Mouse (Mus musculus) spleen, adult 2 months (tissue): ENCODE results near the gene Lpcat1. TPM values are rescaled to one million over a fixed set of nuclear protein-coding genes. Genes with fewer than 3 reads are reported as not detected.

Experiments used
- DNase-seq, 2 experiments: peaks; one replicate each; pipeline versions ENCODE4 v3.0.0 to v3.0.0-alpha.2; 2012 to 2021; ENCODE audit warnings: low spot score in 2 of 2, low read depth in 1 of 2
- H3K27ac ChIP-seq: fragments of 200-500 bp; 2 replicates; pipeline ENCODE4 v1.5.1; 2012; ENCODE audit warnings: low read length, inconsistent platforms; ENCODE audit not compliant: insufficient read depth
- H3K27me3 ChIP-seq: fragments of 200-500 bp; 2 replicates; pipeline ENCODE4 v1.6.1; 2012; ENCODE audit warnings: mild to moderate bottlenecking, moderate library complexity, low read length, inconsistent platforms; ENCODE audit not compliant: control insufficient read depth, insufficient read depth
- H3K36me3 ChIP-seq: fragments of 200-500 bp; 2 replicates; pipeline ENCODE4 v1.6.1; 2012; ENCODE audit warnings: mild to moderate bottlenecking, low read length, inconsistent platforms; ENCODE audit not compliant: control insufficient read depth, insufficient read depth
- H3K4me1 ChIP-seq: fragments of 200-500 bp; 2 replicates; pipeline ENCODE4 v1.6.1; 2011; ENCODE audit warnings: inconsistent platforms; ENCODE audit not compliant: control insufficient read depth, insufficient read depth, insufficient read length
- H3K4me3 ChIP-seq: fragments of 200-500 bp; 2 replicates; pipeline ENCODE4 v1.5.1; 2011; ENCODE audit warnings: mild to moderate bottlenecking, inconsistent platforms; ENCODE audit not compliant: insufficient read depth, insufficient read length; ENCODE audit errors: extremely low read depth
- CTCF ChIP-seq: fragments of 200-500 bp; IDR thresholded peaks from 2 replicates; pipeline ENCODE4 v1.5.1; 2011; ENCODE audit warnings: mild to moderate bottlenecking, inconsistent platforms; ENCODE audit not compliant: insufficient read depth, insufficient read length, insufficient replicate concordance; ENCODE audit errors: extremely low read depth
- POLR2A ChIP-seq: fragments of 200-500 bp; IDR thresholded peaks from 2 replicates; pipeline ENCODE4 v1.6.1; 2011; ENCODE audit warnings: low read depth, low read length, inconsistent platforms
- WGBS: fragments of 180-500 bp; shearing (Covaris S2); methylation state at CpG from one replicate; pipeline ENCODE4 v1.1.7; 2018; 5-methylcytosine and 5-hydroxymethylcytosine counted together
- polyA plus RNA-seq: library from polyadenylated mRNA; depleted of rRNA; stranded (reverse); fragments of >200 nt; gene quantifications from 2 replicates; pipeline ENCODE4 v1.2.3, GENCODE M21; 2012

Gene Lpcat1
- polyA plus RNA-seq, 1 experiment: 64.9 TPM

DNA sequence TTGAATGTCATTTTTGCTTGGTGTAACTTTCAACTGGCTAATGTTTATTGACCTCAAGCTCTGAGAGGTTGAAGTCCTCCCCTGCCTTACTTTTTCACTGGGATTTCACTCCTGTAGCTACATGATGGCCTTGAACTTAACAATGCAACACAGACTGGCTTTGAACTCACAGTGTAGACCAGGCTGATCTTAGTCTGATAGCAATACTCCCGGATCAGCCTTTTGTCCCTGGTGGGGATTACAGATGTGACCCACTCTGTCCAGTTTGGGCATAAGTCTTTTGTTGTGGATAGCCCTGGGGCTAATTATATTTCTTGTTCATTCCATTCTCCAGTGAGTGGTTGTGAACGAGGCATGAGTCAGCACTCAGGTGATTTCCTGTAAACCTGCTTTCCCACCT lies 9.3 kb upstream of the Lpcat1 start:
- Histone ChIP-seq H3K4me1 (peaks cover 19% of the 10 kb centered on the region), H3K27me3 (no peaks in the 10 kb centered on the region), H3K36me3 (no peaks in the 10 kb centered on the region), H3K27ac (no peak overlapping the region), H3K4me3 (no peak overlapping the region)
- DNase-seq: no peak
- TF ChIP-seq POLR2A (no peak), CTCF (no peak)
- WGBS: 69% methylated on average over 2 of the region's 2 CpGs

DNA sequence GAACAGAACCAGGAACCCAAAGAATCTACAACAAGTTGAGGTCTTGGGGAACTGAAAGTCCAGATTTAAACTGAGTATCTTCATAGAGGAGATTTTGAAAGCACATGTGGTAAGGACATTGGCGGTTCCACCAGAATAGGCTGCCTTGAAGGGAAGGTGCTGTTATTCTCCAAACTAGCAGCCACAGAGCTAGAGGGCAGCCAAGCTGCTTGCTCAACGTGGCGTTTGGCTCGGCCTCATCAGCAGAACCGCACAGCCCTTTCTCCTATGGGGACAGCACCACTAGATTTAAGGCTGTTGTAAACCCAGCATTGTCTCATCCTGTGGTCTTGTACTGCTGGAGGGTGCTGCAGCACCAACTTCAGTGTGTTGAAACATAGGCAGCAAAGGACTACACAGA lies 8.3 kb upstream of the Lpcat1 start:
- H3K27ac ChIP-seq: peak overlapping the region; percentile 65; the same call in 1 of the 2 replicates
- 39% methylated on average over 5 of the region's 5 CpGs for WGBS
- H3K4me3 ChIP-seq: no peak overlapping the region
- no peaks in the 10 kb centered on the region for H3K27me3 ChIP-seq
- no peak for TF ChIP-seq CTCF
- TF ChIP-seq POLR2A: no peak
- DNase-seq: peak in 1 of 2 experiments; percentile 37
- no peaks in the 10 kb centered on the region for H3K36me3 ChIP-seq
- H3K4me1 ChIP-seq: peaks cover 19% of the 10 kb centered on the region

DNA sequence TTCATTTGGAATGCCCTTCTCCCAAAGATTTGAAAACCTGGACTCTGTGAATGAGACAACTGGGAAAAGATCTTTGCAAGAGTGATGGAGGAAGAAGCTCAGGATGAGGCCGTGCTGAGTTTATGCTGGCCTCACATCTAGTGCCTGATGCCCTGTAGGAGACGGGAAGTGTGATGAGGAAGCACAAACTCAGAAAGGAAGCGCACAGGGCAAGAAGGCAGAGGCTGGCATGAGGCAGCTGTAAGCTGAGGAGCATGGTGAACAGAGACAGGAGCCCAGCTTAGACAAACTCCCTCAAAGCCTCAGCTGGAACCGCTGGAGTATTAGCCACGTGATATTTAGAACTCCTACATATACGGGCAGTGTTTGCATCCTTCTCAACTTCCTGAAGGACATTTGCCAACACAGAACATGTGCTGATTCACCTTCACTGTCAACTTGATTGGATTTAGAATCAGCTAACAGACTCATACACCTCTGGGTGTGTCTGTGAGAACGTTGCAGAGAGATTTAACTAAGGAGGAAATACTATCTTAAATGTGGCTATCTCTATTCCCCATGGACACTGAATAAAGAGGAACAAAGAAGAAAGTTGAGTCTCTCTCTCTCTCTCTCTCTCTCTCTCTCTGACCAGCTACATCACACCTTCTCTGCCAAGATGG lies 7.7 kb upstream of the Lpcat1 start:
- Histone ChIP-seq H3K36me3 (no peaks in the 10 kb centered on the region), H3K4me1 (peaks cover 21% of the 10 kb centered on the region), H3K27ac (peak overlapping the region; percentile 65), H3K27me3 (no peaks in the 10 kb centered on the region), H3K4me3 (no peak overlapping the region)
- DNase-seq: no peak
- TF ChIP-seq POLR2A (no peak), CTCF (no peak)
- WGBS: 4% methylated on average over 7 of the region's 7 CpGs

DNA sequence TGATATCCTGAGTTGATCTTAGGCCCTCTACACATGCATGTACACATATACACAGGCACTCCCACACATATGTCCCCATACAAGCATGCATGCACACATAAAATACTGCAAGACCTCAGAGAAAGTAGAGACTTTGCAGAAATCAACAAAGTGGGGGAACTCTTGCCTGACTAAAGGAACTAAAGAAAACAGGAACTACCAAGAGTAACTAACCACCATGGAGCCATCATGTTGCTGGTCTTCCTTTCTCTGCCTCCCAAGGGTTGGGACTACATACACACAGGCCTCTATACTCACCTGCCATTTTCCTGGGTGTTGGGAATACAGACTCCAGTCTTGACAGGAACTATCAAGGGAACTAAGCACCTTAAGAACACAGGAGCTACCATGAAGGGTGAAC lies 5.4 kb upstream of the Lpcat1 start:
- DNase-seq: no peak
- no peak for TF ChIP-seq POLR2A
- TF ChIP-seq CTCF: no peak

DNA sequence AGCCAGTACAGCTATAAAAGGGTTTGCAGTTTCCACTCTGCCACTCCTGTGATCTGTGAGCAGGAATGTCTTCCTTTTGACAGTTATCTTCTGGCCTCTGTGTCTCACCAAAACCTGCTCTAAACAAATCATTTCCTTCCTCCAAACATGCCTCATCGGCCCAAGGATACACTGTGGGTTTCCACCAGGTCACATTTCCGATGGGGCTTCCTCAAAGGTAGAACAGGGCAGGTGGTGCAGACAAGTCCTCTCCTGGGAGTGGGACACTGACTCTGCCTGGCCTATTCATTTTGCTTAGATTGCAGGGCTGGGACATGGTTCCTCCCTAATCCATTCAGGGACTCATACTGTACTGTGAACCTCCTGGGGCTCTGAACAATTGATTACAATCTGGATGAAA lies 1.8 kb upstream of the Lpcat1 start:
- peak in 1 of 2 experiments; percentile 52 for DNase-seq
- Histone ChIP-seq H3K4me1 (peaks cover 34% of the 10 kb centered on the region), H3K36me3 (no peaks in the 10 kb centered on the region), H3K27ac (peak overlapping the region; percentile 9; the same call in 1 of the 2 replicates), H3K4me3 (no peak overlapping the region), H3K27me3 (no peaks in the 10 kb centered on the region)
- WGBS: 15% methylated on average over 2 of the region's 2 CpGs
- TF ChIP-seq POLR2A (no peak), CTCF (no peak)

More for the DNA sequence above, 5.4 kb upstream of the Lpcat1 start:
- H3K4me1 ChIP-seq: peaks cover 30% of the 10 kb centered on the region
- H3K27ac ChIP-seq: peak overlapping the region; percentile 30; the same call in 1 of the 2 replicates
- H3K27me3 ChIP-seq: no peaks in the 10 kb centered on the region
- H3K36me3 ChIP-seq: no peaks in the 10 kb centered on the region
- no peak overlapping the region for H3K4me3 ChIP-seq

DNA sequence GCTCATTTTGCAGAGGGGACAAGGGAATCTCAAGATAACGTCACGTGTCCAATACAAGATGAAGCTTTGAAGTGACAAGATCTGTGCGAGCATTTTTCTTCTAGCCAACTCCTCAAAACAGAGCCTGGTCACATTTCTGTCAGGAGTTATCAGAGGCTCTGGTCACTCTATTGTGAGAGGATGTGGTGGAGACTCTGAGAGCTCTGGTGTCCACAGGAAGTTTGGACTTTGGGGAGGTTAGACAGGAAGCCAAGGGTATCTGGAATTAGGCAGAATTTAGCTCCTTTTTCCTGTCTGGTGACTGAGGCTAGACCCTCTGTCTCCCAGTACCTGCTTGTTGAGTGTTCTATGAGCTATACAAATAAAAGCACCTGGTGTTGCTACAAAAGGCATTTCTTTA lies 586 bp upstream of the Lpcat1 start:
- DNase-seq: no peak
- H3K4me3 ChIP-seq: no peak overlapping the region
- H3K27ac ChIP-seq: no peak overlapping the region

More for the DNA sequence above, 586 bp upstream of the Lpcat1 start:
- TF ChIP-seq CTCF (no peak), POLR2A (no peak)
- WGBS: 86% methylated on average over 3 of the region's 3 CpGs
- Histone ChIP-seq H3K27me3 (no peaks in the 10 kb centered on the region), H3K36me3 (no peaks in the 10 kb centered on the region), H3K4me1 (peaks cover 28% of the 10 kb centered on the region; the same call in 1 of the 2 replicates)
